Mouse (Mus musculus): ENCODE data around the gene Ddx23.

The Ddx23 gene

GRCm38 (mm10) chr15:98674284-98674993, 11.7 kb upstream of the Ddx23 start:
- DNase-seq (ENCODE audit: low spot score): no peak

DNA sequence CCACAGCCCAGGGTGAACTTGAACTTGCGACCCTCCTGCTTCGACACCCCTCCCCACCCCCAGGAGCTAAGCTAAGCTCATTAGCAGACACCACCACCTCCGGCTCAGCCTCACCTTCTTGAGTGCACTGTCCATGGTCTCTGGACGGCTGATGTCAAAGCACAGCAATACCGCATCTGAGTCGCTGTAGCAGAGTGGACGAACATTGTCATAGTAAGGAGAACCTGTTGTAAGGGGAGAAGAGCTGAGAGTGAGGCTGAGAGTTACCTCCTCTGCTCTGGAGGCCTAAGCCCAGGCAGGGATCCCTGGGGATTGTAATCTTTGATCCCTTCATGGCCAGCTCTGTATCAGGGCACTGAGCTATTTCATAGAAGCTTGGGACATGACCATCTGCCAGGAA, 11.0 kb upstream of the Ddx23 start:
- DNase-seq (ENCODE audit: low spot score): no peak

DNA sequence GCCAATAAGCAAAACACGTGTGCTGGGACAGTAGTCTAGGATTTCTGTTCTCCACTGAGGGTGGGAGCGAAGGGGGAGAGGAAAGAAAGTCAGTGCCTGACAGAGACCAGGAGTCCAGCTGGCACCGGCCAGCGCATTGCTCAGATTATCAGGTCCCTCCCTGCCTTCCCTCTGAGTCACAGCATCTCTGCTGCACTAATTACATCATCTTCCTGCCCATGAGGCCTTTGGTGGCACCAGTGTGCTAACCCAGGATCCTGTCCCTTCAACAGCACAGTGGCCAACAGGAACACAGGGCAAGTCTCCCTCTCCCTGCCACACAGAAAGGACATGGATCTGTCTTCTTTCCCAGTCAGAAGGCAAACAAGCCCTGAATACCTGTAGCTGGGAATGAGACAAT, 9.9 kb upstream of the Ddx23 start:
- no peak for DNase-seq (ENCODE audit: low spot score)

GRCm38 (mm10) chr15:98664042-98664907, 1.6 kb upstream of the Ddx23 start:
- DNase-seq (ENCODE audit: low spot score): no peak

DNA sequence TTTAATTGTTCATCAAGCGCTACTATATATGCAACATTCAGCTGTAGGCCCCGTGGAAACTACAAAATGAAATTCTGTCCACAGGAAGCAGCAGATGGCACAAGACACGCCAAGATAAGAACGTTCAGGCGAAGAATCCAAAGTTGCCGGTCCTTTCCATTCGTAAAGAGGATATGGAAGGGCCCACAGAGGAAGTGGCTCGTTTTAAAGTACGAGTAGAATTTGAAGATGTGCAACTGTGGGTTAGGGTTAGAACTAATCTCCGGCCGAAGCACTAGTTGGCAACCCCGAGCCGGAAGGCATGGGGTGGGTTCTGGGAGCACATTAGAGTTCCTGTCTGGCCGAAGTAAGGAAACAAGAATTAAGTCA, 512 bp downstream of the Ddx23 start:
- DNase-seq (ENCODE audit: low spot score): peak; percentile 53

DNA sequence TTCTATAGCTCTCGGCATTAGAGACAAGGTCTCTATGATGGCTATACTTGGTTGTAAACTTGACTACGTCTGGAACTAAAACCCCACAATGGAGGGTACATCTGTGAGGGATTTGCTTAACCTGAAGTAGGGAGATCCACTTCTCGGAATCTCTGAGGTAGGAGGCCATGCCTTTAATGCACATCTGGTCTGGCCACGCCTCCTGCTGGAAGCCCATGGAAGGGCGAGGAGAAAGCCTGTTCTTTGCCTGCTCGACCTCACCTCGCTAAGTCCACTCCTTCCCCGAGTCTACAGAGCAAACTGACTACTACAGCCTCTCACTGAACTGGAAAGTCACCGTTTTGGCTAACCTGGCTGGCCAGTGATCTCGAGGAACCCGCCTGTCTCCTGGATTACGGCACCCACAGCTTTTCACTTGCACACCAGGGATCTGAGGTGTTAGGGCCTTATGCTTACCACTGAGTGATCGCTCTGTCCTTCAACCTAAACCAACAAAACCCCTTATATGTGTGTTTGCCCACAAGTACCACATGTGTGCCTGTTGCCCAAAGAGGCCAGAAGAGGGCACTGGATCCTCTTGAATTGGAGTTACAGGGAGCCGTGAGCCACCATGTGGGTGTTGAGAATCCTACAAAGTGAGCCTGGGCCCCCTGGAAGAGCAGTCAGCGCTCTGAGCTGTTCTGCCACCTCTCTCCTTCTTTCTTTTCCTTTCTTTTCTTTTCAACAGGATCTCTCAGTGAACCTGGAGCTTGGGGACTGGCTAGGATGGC, 5.5 kb downstream of the Ddx23 start:
- DNase-seq (ENCODE audit: low spot score): no peak

DNA sequence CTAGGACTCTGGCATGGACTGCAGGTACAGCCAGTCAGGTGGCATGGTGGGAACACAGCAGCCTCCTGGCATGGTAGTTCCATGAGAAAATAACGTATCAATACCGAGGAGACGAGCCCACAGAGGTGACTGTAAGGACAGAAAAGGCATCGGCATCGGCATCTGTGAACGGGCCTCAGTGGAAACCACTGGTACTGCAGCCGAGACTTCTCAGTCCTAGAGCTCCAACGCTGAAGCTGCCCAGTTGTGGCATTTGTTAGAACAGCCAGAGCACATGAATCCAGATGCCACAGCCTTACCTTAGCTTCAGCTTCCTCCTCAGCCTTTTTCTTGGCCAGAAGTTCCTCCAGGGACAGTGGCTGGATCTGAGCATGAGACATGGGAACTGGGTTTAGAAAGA, 10.5 kb downstream of the Ddx23 start:
- DNase-seq (ENCODE audit: low spot score): no peak

GRCm38 (mm10) chr15:98651431-98651830, 11.3 kb downstream of the Ddx23 start:
- no peak for DNase-seq (ENCODE audit: low spot score)

DNA sequence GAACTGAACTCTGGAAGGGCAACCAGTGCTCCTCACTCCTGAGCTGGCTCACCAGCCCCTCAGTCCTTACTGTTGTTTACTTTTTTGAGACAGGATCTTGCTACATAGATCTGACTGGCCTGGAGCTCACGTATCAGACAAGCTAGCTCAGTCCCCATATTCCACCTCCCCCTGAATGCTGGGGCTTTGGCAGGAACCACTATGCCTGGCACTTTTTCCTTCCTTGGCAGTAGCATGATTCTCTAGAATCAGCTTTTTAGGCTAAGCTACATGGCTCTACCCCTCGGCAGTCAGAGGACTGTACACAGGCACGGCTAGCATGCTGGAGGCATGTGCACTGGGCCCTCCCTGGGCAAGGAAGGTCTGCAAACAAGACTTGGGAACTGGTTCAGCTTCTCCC, 14.6 kb downstream of the Ddx23 start:
- no peak for DNase-seq (ENCODE audit: low spot score)

DNA sequence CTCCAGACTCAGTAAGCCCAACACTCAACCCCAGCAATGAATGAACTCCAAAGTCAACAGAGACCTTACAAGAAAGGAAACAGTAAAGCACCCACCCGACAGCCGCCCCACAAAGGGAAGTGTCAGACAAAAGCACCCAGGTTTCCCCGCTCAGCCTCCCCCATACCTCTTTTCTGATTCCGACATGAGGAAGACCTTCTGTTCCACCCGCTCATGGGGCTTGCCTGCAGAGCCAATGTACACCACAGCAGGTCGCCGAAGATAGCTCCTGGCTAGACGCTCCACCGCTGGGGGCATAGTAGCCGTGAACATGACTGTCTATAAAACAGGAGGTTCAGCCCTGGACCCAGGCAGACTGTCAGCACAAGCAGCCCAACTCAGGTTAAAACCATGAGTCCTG, 15.4 kb downstream of the Ddx23 start:
- no peak for DNase-seq (ENCODE audit: low spot score)

GRCm38 (mm10) chr15:98646737-98647136, 16.0 kb downstream of the Ddx23 start:
- no peak for DNase-seq (ENCODE audit: low spot score)

DNA sequence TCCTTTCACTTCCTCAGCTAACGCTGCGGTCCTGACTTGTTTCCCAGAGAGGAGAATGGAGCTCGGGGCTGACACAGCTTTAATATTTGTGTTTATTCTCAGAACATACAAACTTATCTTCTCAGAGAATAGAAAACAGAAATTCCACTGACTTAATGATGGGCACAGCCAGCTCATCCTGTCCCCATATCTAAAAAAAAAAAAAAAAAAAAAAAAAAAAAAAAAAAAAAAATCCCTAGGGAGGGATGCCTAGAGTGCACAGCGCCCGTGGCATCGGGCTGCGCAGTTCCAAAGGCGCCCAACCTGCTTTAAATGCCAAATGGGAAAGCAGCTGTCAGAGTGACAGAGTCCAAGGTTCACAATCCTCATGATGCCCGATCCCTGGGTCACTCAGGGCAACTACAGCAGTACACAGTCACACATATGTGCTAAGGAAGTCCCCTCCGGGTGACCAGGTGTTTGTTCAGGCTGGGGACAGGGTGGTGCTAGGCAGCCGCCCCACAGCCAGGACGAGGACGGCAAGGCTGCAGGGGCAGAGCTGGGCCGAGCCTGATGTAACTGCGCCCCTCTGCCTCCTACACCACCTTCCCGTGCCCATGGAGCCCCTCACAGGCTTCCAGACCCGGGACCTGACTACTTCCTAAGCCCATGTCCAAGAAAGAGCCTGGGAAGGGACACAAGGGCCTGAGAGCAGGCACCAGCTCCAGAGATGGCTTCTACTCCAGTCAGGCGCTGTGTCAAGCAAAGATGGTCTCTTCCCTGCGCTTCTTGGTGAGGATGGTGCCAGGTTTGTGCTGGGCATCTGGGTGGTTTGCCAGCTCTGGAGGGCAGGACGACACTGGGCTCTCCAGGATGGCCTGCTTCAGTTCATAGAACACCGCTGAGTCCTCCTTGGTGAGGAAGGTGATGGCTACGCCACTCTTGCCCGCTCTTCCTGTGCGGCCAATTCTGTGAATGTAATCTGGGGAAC, 17.4 kb downstream of the Ddx23 start:
- DNase-seq (ENCODE audit: low spot score): no peak

GRCm38 (mm10) chr15:98644406-98644805, 18.3 kb downstream of the Ddx23 start:
- DNase-seq (ENCODE audit: low spot score): no peak

DNA sequence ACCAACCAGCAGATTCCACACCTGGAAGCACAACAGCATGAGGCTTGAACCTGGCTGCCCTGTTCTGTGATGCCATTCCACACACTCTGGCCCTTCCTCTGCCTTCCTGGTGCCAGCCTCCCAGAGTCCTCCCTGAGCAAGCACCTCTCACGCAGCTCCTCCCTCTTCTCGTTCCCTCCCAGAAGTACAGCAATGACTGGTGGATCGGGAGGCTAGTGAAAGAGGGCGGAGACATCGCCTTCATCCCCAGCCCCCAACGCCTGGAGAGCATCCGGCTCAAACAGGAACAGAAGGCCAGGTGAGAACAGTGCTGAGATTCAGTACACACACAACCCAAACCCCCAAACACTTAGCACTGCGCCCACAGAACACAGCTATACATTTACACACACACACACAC, 22.5 kb downstream of the Ddx23 start:
- no peak for DNase-seq (ENCODE audit: low spot score)

- DNase-seq (ENCODE audit: low spot score): no peak
Measured at GRCm38 (mm10) chr15:98637155-98637554, 25.5 kb downstream of the Ddx23 start.

DNA sequence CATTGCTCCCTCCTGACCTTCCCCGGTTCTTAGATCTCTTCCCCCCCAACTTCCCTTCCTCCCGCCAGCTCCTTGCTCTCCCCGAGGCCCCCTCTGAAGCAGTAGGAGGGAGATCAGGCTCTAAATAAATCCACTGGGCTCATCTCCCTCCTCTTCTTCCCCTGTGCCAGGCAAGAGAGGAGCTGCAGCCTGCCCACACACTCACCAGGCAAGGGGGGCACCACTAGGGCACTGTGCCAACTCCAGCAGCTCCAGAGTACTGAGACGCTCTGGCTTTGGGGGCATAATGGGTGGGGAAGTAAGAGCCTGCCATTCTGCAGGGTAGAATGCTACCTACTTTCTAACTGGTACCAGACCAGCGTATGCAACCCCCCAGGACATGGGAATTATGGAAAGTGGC, 26.2 kb downstream of the Ddx23 start:
- no peak for DNase-seq (ENCODE audit: low spot score)

- no peak for DNase-seq (ENCODE audit: low spot score)
Measured at GRCm38 (mm10) chr15:98635291-98635841, 27.3 kb downstream of the Ddx23 start.

DNA sequence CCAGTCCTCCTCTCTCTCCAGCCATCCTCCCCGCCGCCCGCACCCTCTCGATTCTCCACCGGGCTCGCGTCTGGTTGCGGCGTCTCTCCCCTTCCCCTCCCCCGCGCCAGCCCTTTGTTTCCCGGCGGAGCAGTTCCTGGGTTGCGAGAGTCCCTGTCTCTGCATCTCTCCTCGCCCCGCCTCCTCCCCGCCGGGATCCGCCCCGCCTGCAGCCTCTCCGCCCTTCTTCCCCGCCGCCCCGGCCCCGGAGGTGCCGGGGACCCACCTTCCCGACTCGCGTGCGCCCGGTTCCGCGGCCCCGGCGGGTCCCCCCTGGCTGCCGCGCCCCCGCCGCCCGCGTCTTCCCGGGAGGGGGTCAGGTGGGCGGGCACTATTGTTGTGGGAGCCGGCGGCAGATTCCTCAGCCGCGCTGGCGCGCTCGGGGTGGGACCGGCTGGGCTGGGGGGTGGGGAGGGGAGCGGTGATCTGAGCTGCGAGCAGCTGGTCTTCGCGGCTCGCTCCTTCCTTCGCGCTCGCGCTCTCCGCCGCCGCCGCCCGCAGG, 28.1 kb downstream of the Ddx23 start:
- DNase-seq (ENCODE audit: low spot score): peak; percentile 46

DNA sequence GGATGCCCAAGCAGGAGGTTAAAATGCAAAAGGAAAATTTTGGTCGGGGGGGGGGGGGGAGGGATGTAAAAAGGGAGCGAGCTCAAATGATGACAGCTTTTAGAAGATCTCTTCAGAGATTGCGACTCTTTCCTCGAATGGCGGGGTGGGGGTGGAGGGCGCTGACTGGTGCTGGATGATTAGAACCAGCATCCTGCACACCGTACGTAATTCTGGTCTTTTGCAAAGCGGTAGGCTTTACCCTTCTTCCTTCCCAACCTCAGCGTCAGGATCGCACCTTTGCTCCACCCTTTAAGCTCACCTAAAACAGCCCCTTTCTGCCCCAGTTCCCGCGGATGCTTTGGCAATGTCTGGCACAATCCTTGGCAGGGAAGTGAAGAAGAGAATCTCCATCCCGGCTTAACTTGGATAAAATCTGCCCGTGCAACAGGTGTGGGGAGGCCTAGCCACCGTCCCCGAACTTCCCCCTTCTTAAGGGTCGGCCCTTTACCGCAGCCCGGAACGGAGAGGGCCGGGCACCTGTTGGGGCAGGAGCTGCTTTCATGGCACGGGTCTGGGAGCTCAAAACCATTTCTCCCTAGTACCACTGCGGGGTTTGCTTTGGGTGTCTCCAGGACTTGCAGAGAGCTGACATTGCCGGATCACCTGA, 28.7 kb downstream of the Ddx23 start:
- no peak for DNase-seq (ENCODE audit: low spot score)

DNA sequence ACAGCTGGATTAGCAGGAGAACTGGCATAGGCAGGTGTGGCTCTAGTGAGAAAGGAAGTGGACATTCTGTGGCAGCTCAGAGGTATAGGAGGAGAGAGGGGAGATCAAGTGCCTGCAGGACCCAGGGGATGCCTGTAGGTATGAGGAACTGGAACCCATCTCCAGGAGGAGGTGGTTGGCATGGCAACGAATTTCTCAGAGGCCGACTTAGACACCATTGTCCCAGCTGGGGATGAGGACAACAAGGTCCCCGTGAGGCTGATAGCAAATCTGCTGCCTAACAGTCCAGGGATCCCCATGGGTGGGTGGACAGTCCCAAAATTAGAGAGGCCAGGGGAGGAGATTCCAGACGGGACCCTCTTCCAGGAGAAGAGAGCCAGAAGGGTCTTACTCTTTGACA, 29.8 kb downstream of the Ddx23 start:
- no peak for DNase-seq (ENCODE audit: low spot score)
